Mouse (Mus musculus): ENCODE measurements around the gene Gm3543.
"Not testable (repeated sequence)": the region's sequence is repeated elsewhere in the genome, so short reads cannot be mapped to it uniquely, and the experiment has no call there.

Gm3543 gene

DNA sequence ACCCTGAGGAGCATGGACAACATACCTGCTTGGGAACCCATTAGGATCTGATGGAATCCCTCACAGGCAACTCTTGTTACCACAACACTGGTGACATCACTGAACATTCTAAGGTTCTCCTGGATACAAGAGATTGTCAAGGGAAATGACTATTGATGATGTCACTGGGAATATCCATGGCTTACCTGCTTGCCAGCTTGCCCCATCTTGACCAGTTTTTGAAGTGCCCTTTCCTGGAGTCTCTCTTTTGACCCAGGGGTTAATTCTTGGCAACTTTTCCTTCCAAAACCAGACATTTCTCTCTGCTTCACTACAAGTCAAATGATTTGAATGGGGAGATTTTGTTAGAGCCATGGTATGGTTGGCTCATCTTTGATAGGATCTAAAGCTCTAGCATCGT lies at the start of gene Gm3543:
Gene Gm3543 (minus strand): TSS at position 101 of the 400 bp plus-strand sequence.
- not testable (repeated sequence) for DNase-seq (ENCODE audit: low spot score)

DNA sequence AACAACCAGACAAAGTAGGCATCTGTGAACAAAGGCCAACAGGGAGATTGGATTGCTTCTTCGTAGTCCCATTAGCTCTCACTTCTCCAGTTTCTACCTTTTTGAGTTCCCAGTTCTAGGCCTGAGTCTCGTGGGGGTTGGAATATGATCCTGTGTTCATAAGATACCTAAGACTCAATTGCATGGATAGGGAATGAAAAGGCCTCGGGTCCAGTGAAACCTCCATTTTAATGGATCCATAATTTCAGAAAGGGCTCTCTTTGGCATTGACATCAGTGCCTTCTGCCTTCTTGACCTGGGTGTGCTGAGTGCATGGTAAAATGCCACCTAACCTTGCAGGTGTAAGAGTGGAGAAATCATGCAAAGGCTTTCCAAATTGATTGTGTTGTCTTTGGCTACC lies 14.5 kb downstream of the Gm3543 start:
- DNase-seq (ENCODE audit: low spot score), result not testable (repeated sequence)

DNA sequence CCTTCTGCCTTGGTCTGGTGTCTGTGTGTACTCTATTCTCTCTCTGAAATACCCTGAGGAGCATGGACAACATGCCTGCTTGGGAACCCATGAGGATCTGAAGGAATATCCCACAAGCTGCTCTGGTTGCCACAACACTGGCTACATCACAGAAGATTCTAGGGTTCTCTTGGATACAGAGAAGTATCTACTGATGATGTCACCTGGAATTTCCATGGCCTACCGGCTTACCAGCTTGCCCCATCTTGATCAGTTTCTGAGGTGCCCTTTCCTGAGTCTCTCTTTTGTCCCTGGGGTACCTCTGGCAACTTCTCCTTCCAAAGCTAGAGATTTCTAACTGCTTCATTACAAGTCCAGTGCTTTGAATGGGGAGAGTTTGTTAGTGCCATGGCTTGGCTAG lies 15.3 kb downstream of the Gm3543 start, which contains the start of gene Gm6401:
Gene Gm6401 (minus strand): TSS at position 101 of the 400 bp plus-strand sequence.
- DNase-seq (ENCODE audit: low spot score), result not testable (repeated sequence)

DNA sequence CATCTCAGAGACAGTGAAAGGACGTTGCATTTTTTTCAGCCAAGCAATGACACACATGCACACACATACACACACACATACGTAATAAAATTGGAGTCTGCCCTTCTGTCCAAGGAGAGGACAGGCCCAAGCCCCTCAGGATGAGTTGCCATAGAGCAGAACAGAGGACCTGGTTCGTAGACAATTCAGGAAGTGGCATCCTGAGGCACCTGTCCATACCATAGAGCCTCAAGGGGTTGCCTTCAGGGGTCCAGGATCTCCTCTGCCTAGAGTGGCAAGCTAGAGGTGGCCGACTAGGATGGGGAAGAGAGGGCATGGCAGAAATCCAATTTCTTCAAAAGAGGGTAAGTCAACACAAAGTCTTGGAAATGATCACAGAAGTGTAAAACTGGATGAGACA lies 19.0 kb downstream of the Gm3543 start:
- not testable (repeated sequence) for DNase-seq (ENCODE audit: low spot score)

DNA sequence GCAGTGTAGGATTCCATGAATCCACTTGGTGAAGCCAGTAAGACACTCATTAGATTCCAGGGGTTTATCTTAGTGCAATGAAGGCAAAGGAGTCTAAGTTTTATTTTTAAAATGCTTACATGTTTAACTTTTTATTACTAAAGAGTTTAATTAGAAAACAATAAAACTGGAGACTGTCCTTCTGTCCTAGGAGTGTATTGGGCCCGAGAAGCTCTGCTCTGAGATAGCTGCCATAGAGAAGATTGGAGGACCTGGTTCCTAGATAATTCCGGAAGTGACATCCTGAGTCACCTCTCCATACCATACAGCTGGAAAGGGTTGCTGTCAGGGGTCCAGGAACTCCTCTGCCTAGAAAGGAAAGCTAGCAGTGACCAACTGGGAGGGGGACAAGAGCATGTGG lies 39.4 kb downstream of the Gm3543 start, which contains the start of gene 1700024B05Rik:
Gene 1700024B05Rik (plus strand): TSS at position 301 of the 400 bp plus-strand sequence.
- not testable (repeated sequence) for DNase-seq (ENCODE audit: low spot score)
